Mouse (Mus musculus) layer of hippocampus, adult 9-10 months (tissue): ENCODE measurements at regions not wholly inside any gene's neighbourhood (a gene's known extent, or its start where the extent isn't known, plus 50 kb on each side); places are given as distances from the start of the nearest gene placed in this dataset.
A peak's percentile ranks its signal among the peaks of the same experiment; 100 is the strongest.
"Not testable (repeated sequence)": the region's sequence is repeated elsewhere in the genome, so short reads cannot be mapped to it uniquely, and the experiment has no call there.

Experiments used
- DNase-seq: peaks from one replicate; pipeline ENCODE4 v3.0.0; 2022; ENCODE audit warnings: low spot score

DNA sequence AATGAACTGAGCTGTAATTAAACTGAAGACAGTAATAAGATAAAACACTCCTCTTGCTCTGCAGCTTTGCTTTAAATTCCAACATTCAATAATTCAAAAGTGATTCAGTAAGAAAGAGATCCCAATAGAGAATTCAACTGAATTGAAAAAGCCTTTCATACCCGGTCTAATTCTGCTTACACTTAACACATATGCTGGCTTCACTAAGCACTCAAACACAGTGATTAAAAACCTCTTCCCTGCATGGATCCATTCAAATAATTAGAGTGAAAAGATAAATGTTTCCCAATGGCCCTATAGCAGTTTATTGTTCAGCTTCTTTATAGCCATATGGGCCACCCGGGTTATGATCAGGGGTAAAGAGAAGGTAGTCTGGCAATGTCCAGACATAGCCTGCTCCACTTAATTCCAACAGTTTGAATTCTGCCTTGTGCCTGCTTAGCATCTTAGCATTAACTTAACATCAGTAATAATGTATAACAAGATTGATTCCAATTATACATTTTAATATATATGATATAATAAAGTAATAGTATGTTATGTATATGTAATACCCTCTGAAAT, 659.9 kb upstream of the Kcnd2 start:
- no peak for DNase-seq

DNA sequence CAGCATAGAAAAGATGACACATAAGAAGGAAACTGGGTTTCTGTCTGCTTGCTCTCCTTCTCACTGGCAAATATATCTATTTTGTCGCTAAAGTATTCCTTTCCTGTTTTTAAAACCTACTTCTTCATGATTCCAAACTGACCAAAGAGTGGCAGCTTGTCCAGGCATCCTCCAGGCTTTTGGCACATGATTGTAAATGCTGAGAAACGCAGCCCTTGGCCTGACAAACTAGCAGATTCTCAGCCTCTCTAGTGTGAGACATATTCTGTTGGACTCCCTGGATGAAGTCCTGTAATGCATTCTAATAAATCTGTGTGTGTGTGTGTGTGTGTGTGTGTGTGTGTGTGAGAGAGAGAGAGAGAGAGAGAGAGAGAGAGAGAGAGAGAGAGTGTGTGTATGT, 642.7 kb upstream of the Kcnd2 start:
- DNase-seq = no peak

DNA sequence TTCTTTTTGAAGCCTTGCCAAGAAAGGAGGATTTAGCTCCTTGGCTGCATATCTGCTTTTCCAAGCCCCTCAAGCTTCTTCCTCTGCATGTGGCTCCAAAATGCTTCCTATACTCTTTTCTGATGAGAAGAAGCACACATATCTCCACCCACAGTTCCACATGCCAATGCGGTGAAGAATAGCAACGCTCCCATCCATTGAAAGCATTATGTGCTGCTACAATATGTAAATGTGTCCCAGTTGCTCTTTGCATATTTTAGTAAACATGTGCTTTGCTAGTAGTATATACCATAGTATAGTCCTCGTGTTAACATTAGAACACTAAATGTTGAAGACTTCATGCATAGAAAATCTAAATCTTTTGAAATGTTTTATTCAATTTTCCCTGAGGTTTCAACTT, 640.6 kb upstream of the Kcnd2 start:
- DNase-seq = no peak

DNA sequence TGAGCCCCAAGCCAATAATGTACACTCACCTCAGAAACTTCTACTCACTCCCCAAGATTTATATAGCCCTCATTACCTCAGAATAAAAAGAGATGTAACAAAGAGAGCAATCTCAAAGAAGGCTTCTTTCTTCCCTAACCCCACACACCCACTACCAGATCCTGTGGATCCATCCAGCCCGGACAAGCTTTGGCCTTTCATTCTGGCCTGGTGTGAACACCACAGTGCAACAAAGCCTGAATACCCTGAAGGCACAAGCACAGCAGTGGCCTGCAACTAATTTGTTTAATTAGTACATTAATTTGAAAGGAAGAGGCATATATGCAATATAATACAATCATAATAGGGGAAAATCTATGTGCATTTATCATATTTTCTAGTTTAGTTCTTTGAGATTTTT, 616.5 kb upstream of the Kcnd2 start:
- no peak for DNase-seq

DNA sequence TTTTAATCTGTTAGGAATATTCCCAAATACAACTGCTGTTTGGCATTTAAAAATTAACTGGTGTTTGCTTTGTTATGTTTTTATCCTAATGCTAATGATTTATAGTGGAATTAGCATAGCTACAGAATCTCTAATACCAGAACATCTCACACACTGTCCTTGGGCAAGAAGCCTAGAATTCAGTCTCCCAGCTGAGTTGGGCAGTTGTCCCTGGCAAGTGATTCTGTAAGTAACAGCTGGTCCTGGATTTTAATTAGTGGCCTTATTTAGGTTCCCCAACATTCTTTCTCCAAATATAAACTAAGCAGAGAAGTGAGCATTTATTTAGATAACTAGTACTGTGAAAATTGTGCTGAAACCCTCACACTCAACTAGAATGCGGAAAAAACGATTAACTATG, 611.1 kb upstream of the Kcnd2 start:
- DNase-seq = peak; percentile 63

DNA sequence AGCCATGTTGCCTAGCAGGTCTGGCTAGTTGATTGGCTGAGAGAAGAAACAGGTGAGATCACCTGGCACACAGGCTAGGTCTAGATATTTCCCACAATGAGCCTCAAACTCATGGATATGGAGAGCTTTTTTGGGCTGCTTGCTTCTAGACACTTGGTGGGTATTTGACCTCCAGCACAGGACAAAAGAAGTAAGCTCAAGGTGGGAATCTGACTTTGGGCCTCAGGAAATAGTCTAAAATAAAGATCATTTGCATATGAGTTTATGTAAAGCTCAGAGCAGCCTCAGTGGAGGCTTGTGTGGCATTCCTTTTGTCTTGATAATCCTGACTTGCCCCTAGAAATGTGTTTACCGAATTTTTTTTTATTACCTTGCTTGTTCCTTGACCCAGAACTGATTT, 594.8 kb upstream of the Kcnd2 start:
- DNase-seq = no peak

DNA sequence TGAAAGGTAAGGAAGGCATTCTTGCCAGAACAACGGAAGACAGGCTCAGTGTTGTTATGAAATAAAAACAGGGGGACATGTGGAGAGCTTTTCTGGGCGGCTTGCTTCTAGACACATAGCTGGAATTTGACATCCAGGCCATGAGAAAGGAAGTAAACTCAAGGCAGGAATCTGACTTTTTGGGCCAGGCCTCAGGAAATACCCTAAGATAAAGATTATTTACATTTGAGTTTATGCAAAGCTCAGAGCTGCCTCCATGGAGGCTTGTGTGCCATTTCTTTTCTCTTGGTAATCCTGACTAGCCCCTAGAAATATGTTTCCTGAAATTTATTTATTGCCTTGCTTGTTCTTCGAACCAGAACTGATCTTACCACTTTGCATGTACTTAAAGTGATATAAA, 588.9 kb upstream of the Kcnd2 start:
- no peak for DNase-seq

DNA sequence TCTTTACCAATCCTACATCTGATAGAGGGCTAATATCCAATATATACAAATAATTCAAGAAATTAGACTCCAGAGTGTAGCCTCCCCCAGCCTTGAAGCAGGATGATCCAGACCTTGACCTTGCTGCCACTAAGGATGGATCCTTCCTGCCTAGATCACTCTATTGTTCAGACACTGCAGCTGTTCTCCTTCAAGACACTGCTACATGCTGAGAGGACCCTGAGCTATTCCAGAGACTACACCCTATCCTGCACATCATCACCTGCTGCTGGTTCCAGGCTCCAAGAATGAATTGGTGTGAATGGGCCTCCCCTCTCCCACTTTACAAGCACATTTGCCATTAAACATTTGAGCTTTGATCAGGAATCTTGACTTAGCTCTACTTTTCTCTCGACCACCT, 588.2 kb upstream of the Kcnd2 start:
- no peak for DNase-seq

DNA sequence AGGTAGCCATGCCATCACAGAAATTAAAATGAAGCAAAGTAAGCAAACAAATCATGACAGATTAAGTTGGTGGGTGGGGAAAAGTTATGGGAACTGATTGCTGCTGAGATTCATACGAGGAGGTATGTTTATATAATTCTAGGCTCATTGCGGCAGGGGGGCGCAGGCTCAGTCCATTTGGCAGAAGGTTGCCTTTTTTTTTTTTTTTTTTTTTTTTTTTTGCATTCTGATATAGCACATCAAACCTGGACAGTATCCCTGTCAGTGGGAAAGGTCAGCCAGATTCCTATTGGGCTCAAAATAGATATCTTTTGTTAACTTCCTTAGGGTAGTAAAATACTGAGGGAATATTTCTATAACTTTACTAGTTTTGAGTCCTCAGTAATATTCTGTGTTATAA, 575.0 kb upstream of the Kcnd2 start:
- no peak for DNase-seq

DNA sequence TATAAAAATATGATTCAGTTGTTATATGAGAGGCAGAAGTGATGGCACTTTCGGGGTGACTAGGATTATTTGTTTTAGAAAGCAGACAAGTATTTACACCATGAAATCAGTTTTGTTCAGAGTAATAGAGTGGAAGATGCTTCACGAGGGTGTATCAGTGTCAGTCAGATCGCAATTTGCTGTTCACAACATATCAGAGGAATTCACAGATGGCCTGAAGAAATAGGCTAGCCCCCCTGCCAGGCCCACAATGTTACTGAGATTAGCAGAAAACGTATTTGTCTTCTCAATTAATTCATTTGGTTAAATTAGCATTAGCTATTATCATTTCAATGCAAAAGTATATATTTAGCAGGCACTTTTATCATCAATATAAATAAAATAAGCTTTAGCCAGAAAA, 573.9 kb upstream of the Kcnd2 start:
- DNase-seq = no peak

DNA sequence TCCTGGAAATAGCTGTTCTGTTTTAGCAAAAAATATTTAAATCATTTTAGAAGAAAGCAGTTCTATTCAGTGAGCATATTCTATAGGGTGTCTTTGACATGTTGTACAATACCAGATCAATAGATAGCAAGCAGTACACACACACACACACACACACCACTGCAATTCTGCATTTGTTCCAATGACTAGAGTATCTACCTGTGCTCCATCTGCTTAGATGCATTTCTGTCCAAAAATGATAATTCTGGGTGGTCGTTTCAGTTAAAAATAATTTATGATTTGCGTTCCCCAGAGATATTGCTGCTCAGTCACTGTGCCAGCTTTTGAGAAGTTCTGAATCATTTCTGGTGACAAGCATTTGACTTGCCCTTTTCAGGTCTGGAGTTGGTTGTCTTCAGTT, 573.5 kb upstream of the Kcnd2 start:
- no peak for DNase-seq

DNA sequence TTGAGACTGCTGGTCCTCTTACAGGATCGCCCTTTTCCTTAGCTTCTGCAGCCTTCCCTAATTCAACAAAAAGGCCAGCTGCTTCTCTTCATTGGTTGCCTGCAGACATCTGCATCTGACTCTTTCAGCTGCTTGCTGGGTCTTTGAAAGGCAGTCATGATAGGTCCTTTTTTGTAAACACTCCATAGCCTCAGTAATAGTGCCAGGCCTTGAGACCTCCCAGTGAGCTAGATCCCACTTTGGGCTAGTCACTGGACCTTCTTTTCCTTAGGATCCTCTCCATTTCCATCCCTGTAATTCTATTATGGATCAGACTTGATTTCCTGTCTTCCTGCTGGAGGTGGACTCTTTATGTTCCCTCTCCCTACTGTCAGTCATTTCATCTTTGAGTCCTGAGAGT, 558.3 kb upstream of the Kcnd2 start:
- DNase-seq = no peak

DNA sequence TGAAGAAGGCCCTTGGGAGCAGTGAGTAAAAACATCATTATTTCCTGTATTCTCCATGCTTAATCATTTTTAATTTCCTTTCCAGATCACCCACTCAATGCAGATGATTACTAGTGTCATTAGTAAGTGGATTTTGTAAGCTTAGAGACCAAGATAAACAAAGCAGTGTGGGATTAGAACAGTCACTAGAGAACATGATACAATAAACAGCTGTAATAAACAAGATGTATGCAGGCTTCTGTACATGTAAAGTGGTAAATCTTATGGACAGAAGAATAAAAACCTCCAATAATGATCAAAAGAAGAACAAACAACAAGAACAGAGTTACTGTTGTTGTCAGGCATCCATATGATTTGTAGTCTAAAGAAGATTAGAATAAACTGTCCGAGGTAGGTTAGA, 542.1 kb upstream of the Kcnd2 start:
- DNase-seq = no peak

DNA sequence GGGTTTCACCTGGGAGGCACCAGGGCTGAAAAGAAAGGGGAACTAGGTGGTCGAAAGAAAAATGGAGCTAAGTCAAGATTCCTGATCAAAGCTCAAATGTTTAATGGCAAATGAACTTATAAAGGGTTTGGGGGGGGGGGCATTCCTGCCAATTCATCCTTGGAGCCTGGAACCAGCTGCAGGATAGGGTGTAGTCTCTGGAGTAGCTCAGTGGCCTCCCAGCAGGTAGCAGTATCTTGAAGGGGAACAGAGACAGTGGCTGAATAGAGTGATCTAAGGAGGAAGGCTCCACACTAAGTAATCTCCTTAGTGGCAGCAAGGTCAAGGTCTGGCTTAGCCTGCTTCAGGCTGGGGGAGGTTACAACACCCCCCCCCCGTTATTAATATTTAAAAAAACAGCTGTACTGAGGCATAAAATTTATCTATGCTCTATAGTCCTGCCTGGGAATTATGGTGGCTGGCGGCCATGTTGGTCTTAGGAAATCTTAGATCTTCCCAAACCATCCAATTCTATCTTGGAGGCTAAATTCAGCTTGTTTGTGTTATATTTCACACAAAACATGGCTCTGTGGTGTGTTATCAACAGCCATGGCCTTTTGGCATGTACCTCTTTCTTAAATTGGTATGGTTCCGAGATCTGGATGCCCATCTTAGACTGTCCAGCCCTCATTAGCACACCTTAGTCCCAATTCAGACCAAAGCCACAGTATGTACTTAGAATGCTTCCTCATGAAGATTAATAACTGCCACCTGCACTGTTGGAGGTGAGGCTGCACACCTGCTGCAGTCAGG, 528.7 kb upstream of the Kcnd2 start:
- not testable (repeated sequence) for DNase-seq

DNA sequence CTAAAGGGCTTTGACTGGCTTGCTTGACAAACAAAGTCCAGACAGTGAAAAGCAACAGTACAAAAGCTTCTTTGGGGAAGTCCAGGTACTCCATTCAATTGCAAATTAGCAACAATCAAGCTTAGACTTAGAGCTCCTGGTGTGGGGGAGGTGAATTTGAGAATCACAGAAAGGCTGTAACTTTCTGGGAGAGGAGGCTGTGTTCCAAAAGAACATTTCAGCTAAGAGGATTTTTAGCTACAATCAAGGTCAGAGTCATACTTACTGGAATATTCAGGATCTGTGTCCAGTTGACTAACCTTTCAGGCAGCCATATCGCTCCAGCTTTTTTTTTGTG, 528.1 kb upstream of the Kcnd2 start:
- DNase-seq = not testable (repeated sequence)

DNA sequence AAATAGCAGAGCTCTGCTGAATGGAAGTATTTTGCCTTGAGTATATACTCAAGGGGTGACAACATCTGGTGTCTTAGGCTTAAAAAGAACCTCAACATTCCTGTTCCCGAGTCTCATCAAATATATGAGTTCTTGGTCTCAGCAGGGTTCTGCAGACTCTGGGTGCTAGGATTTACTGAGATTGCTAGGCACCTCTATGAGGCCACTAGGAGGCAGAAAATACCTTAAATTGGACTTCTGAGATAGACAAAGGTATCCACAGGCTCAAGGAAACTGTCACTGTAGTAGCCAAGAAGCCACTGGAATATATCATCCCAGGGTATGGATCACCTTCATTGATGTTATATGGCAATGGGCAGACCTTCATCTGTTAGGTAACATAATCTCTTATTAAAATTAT, 489.4 kb upstream of the Kcnd2 start:
- no peak for DNase-seq

DNA sequence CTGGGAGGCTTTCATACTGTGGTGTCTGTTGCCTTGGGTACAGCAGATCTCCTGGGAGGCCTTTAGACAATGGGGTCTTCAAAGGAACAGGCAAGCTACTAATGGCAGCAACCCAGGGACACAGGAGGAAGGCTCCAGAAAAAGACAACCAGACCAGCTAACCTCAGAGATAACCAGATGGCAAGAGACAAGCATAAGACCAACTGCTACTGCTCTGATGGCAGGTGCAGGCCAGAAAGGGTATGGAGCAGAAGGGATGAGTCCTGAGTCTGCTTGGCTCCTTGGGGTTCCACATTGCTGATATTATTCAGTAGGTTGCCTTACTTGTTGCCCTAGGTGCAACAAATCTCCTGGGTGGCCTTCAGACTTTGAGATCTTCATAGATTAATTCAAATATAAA, 476.2 kb upstream of the Kcnd2 start:
- DNase-seq = no peak

DNA sequence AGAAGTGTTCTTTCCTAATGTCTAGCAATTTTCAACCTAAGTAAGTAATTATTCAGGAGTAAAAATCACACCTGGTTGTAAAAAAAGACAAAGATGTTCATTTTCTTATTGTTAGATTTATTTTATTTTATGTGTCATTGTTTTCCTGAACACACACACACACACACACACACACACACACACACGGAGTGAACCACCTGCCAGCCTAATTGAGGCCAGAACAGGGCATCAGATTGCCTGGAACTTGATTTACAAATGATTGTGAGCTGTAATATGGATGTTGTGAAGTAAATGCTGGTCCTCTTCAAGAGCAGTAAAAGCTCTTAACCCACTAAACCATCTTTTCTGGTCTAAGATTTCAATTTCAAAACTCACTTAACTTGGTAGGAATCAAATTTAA, 474.9 kb upstream of the Kcnd2 start:
- DNase-seq = no peak

DNA sequence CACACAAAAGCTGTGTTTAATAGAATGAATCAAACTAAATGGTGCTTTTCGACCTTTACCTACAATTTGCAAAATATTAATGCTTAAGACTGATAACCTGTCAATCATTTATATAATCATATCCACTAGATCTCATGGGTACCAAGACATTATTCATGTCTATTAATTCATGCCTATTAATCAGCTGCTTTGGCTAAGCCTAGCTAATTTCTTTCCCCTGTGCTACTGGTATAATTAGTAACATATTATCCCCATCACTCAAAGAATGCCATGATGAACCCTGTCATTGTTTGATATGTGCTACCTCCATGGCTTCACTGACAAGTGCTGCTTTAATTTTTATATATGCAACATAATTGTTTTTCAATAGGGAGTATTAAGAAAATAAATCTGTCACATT, 474.1 kb upstream of the Kcnd2 start:
- no peak for DNase-seq

DNA sequence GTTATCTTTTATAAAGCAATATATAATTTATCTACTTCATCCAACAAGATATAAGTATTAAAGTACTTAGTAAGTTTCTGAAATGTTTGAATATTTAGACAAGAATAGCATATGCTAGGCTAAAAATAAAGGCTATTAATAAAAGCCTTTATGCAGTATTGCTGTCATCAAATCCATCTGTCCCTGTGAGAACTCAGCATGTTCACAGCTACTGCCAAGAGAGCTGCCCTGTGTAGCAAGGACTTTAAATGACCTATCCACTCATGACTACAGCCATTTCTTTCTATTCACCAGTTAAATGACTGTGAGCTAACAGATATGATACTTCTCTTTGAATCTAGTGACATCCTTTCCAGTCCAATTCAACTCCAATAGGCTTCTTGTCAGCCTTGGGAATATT, 458.1 kb upstream of the Kcnd2 start:
- DNase-seq = peak; percentile 0

DNA sequence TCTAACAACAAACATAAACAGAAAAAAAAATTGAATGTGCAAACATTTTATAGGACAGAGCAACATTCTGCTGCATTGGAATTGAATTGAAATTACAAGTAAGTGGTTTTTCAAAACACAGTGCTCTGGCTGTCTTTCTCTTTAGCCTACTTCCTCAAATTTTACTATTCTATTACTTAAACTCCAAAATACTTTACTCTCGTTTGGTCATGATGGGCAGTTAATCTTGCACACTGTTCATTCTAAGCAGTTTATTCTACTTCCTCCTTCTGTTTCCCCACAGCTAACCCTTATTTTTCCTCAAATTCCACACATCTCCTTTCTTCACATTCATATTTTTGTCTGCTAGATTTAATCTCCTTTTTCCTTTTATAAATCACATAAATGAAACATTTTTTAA, 454.0 kb upstream of the Kcnd2 start:
- no peak for DNase-seq

DNA sequence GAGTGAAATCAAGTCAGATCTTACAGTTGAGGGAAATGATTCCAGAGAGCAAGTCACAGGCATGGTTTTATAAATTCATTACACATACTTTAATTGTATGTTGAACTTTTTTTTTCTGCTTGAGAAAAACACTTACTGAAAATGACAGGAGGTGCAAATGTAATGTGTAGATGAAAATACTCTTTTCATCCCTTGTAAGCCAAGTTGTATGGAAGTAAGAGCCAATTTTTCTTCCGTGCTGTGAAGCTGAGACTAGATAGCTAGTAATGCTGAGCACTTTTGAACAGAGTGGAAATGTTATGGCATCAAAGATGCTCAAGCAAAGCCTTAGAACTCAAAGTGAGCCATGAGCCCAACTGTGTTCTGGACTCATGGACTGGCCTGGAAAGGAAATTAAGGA, 439.4 kb upstream of the Kcnd2 start:
- no peak for DNase-seq
